Mouse (Mus musculus): ENCODE data around the gene Tmem206.

DNA sequence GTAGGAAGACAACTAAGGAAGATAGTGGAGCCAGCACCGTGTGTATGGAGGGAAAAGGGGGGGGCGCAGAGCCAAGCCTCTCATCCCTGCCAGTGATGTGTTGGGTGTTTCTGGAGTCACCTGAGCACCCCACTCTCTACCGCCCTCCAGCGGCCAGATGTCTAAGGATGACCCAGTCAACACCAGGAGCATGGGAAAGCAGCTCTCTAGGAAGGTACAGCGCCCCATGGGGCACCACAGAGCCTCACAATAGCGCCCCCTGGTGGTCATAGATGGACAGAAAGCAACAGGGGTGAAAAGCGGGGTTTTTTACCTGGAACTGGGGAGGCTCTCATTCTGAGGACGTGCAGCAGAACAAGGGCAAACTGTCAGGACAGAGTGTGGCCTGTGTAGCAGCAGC, 37.0 kb upstream of the Tmem206 start:
- peak; percentile 63; the same call in 1 of the 2 replicates for TF ChIP-seq CTCF (IDR thresholded peaks at IDR 0.05; ENCODE audit: insufficient read depth, low read depth, low read length)
- TF ChIP-seq POLR2A (IDR thresholded peaks at IDR 0.05; ENCODE audit: insufficient read depth, low read depth, low read length) = no peak

Data from olfactory bulb, adult 2 months (tissue).